Mouse (Mus musculus) adrenal gland, postnatal 4 days (tissue): Measurements from ENCODE around the gene Prr9. TPM values are rescaled to one million over a fixed set of nuclear protein-coding genes. Genes with fewer than 3 reads are reported as not detected.
A peak's percentile ranks its signal among the peaks of the same experiment; 100 is the strongest.

Source experiments
- DNase-seq, 2 experiments: peaks; one replicate each; pipeline ENCODE4 v3.0.0; 2021 to 2022; ENCODE audit warnings: low spot score in 2 of 2, mixed read lengths in 2 of 2
- long read RNA-seq, 2 experiments: library from polyadenylated mRNA; stranded (forward); transcript quantifications; one replicate each; pipeline ENCODE4 v2.0.0; 2021
- total RNA-seq, 2 experiments: library from RNA; stranded (reverse); gene quantifications; 2 replicates each; pipeline ENCODE4 v1.2.3; 2021

Prr9 gene
- total RNA-seq = not detected
- long read RNA-seq, experiment 1 = 0 reads
- long read RNA-seq, experiment 2 = 0 reads

DNA sequence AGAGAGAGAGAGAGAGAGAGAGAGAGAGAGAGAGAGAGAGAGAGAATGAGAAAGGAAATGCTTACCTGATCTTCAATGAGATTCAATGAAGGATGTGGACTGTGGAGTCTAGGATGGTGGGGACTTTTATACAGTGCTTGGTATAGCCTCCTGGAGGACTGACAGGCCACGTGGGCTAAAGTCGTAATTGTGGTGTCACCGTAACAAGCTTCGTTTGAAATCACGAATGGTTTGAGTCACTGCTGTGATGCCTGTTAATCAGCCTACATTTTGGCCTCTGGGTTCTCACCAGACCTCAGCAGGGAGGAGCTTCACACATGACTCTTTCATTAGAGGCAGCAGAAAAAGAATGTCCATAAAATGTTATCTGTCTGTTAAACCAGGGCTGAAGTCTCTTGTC is at the start of gene Prr9:
Gene Prr9, minus strand, starts transcription at position 101 of the 400 bp plus-strand sequence.
- no peak for DNase-seq

DNA sequence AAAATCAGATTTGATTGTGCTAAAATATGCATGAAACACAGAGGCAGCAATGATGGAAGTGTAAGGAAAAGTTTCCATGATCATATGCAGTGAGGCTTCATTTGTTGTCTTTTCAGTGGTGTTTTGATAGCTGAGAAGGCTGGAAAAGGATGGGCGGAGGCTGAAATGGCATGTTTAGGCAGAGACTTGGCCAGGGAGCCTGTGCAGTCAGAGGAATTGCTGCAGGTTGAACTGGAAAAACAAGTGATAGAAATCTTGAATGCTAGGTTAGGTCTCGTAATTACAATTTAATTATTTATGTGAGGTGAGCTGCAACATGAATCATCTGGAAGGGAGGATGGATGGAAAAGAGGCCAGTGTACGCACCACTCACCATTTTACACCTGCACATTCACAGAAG is 46.1 kb upstream of the Prr9 start:
- no peak for DNase-seq

- peak in 1 of 2 experiments; percentile 8 for DNase-seq
These were observed 29.6 kb upstream of the Prr9 start for GRCm38 (mm10) chr3:92153322-92153721.

- no peak for DNase-seq
These were observed 27.0 kb upstream of the Prr9 start for GRCm38 (mm10) chr3:92150631-92151277.

DNA sequence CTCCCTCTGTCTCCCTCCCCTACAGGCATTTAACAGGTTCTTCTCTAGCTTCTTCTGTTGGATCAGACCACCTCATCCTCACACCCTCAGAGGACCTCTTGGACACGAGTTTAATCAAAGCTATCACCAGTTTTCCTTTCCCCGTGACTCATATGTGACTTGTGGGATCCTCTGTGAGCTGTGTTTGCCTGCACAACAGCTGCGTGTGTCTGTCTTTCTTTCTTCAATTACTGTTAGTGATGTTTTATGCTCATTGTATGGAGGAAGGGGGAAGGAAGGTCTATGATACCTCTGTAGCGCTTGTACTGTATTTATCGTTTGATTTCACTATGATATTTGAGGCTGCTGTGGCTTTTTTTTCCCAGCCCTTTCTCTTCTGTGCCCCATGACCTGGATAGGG is 24.2 kb upstream of the Prr9 start:
- no peak for DNase-seq

DNA sequence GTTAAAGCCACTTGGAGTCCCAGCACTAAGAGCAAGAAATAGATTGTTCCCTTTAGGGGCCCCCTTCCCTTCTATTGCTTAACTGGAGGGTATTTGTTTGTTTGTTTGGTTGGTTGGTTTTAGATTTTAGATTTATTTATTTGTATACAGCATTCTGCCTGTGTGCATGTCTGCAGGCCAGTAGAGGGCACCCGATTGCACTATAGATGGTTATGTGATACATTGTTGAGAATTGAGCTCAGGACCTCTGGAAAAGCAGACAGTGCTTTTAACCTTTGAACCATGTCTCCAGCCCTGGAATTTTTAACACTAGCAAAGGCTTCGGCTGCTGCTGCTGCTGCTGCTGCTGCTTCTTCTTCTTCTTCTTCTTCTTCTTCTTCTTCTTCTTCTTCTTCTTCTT is 23.7 kb upstream of the Prr9 start:
- DNase-seq = no peak

- DNase-seq = no peak
These were observed 18.9 kb upstream of the Prr9 start, which contains the start of gene Lelp1 for GRCm38 (mm10) chr3:92142644-92143043. Gene Lelp1 (minus strand): TSS chr3:92142744.

GRCm38 (mm10) chr3:92120902-92121301 is 2.8 kb downstream of the Prr9 start:
- no peak for DNase-seq

DNA sequence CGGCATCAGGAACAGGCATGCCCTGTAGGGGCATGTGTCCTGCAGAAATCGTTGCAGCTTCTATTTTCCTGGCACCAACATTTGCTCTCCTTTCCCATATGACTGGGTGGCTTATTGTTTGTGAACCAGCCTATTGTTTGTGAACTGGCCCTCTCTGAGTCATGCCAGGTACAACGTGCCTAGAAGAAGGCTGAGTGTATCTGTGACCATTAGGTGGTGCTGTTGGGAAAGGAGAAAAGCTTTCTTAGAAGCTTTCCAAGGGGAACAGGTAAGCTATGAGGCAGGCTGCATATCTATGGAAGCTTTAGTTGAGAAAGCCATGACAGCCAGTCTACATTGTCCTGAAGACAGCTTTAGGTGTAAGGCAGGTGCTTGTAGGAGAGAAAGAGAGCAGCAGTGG is 5.8 kb downstream of the Prr9 start:
- no peak for DNase-seq

DNA sequence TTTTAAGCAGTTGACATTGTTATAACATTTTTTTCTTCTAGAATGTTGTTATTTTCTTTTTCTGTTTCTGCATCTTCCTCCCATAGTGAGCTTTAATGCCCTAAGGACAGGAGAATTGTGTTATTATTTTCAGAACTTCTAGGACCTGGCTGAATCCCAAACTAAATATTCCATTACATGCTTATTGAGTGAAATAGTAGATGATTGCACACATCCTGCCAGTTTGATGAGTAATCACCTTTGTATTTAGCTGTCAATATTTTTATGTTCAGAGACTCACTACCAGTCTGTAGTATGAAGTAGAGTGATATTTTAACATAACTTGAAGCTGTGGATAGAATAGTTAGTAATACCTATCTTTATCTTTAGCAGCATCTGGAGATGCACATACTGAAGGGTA is 12.2 kb downstream of the Prr9 start:
- no peak for DNase-seq

GRCm38 (mm10) chr3:92110790-92111189 is 13.0 kb downstream of the Prr9 start:
- DNase-seq = no peak

GRCm38 (mm10) chr3:92106582-92106981 is 17.2 kb downstream of the Prr9 start:
- no peak for DNase-seq

DNA sequence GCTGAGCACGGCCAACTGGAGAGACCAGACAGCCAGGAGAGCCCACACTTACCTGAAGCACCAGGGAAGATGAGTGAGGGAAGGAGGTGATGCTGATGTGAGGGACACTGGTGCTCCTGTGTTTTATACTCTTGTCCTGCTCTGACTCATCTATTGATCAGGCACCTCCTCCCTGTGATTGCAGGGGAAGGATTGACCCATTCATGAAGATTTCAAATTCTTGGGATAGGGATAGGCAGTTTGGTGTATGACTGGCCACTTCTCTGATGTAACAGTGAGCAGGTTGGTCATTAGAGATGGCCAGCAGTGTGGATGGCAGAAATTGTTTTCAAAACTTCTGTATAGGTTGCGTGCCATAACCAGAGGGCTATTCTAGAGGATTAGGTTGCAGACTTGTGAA is 40.7 kb downstream of the Prr9 start, which contains the start of gene Lor:
Gene Lor, minus strand, starts transcription at position 101 of the 400 bp plus-strand sequence.
- DNase-seq = no peak

GRCm38 (mm10) chr3:92081285-92081931 is 42.3 kb downstream of the Prr9 start:
- peak; percentile 5 to 6 for DNase-seq

GRCm38 (mm10) chr3:92080462-92081284 is 43.1 kb downstream of the Prr9 start:
- peak; percentile 42 to 50 for DNase-seq

Other genes with a start within 250 kb of the Prr9 start
- not detected for gene Pglyrp3, start 109.4 kb downstream of the Prr9 start, total RNA-seq
- gene Lor, start 40.8 kb downstream of the Prr9 start, total RNA-seq = under 1 TPM; 0.22 to 0.28 TPM
- gene Lelp1, start 18.8 kb upstream of the Prr9 start, total RNA-seq = not detected
- gene Sprr2a1, start 91.9 kb upstream of the Prr9 start, total RNA-seq = not detected
- not detected for gene Sprr2a2, start 92.0 kb upstream of the Prr9 start, total RNA-seq
- not detected for gene Sprr2a3, start 161.5 kb upstream of the Prr9 start, total RNA-seq
- not detected for gene Sprr2b, start 192.7 kb upstream of the Prr9 start, total RNA-seq
- gene Sprr2d, start 215.2 kb upstream of the Prr9 start, total RNA-seq = not detected
- gene Sprr2e, start 228.2 kb upstream of the Prr9 start, total RNA-seq = not detected
- not detected for gene Sprr2f, start 241.2 kb upstream of the Prr9 start, total RNA-seq